Mouse (Mus musculus) erythroblast, adult 5-6 weeks (primary cell): ENCODE measurements around the gene Cdh16. TPM values are rescaled to one million over a fixed set of nuclear protein-coding genes. Genes with fewer than 3 reads are reported as not detected.
A peak's percentile ranks its signal among the peaks of the same experiment; 100 is the strongest.
"Not testable (repeated sequence)": the region's sequence is repeated elsewhere in the genome, so short reads cannot be mapped to it uniquely, and the experiment has no call there.

Experiments used
- ATAC-seq: replicated peaks from 2 replicates; pipeline ENCODE4 v1.8.0; 2016; ENCODE audit warnings: moderate number of reproducible peaks, mild to moderate bottlenecking, moderate TSS enrichment, inconsistent platforms; ENCODE audit not compliant: poor library complexity, low FRiP score, severe bottlenecking
- total RNA-seq, 2 experiments: library from RNA; stranded (forward) in 1 of 2; stranded (reverse) in 1 of 2; fragments of 150-400 nt in 1 of 2; fragments of 200-764, 138-1000 nt in 1 of 2; gene quantifications; 2 replicates each; pipeline versions ENCODE4 v1.2.3 to v1.2.4; 2015 to 2017; ENCODE audit warnings: low replicate concordance in 2 of 2

The Cdh16 gene
- total RNA-seq (2015; ENCODE audit: low replicate concordance) = not detected in 2 replicates
- not detected in 2 replicates for total RNA-seq (2017; ENCODE audit: low replicate concordance)

DNA sequence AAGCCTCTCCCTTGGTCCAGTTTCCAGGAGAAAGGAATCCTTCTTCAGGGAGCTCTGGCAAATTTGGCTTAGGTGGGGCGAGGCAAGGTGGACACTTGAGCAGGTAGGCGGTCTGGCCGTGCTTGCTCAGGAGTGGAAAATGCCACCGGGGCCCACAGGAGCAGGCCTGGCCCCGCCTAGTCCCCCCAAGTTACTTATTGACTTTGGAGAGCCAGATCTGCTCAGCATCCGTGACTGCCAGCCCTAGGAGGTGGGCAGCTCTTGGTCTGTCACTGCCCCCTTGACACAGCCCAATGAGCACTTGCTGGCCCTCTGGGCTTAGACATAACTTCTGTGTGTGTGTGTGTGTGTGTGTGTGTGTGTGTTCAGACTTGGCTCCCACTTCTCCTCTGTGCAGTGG is at the start of gene Cdh16:
Cdh16 (minus strand) TSS at position 236 of the 400 bp plus-strand sequence.
- ATAC-seq = no peak

DNA sequence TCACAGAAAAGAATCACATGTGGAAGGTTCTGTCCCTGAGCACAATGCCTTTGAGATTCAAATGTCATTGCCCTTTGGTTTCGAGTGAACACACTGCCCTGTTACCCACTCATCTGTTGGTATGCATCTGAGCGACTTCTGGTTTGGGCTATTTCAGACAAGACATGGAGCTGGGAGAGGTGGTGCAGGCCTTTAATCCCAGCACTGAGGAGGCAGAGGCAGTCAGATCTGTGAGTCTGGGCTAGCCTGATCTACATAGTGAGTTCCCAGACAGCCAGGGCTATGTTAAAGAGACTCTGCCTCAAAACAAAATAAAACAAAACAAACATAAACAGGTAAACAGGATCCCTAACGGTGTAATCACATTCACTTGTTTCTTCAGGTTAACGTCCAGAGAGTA is 31.4 kb upstream of the Cdh16 start:
- ATAC-seq = no peak

DNA sequence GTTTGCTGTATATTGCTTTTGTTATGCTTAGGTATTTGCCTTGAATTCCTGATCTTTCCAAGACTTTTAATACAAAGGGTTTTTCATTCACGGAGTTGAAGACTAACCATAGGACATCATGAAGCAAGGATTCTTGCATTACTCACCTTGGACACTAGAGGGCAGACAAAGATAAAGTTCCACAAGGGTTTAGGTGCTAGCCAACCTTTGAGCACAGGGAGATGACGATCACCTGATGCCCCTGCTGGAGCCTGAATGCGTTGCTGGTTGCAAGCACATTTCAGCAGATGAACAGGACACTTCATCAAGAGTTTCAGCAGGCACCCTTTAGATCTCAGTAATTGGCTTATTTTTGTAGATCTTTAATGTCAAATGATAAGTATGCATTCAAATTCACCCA is 30.8 kb upstream of the Cdh16 start:
- peak; percentile 87 for ATAC-seq

DNA sequence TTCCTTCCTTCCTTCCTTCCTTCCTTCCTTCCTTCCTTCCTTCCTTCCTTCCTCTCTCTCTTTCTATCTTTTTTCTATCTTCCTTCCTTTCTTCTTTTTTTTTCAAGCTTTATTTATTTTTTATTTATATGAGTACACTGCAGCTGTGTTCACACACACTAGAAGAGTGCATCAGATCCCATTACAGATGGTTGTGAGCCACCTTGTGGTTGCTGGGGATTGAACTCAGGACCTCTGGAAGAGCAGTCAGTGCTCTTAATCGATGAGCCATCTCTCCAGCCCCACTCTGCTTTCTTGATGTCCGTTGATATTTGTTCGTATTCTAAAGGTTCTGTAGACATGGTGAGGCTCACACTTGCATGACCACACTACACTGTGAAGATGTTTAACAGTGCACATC is 20.0 kb upstream of the Cdh16 start:
- ATAC-seq = not testable (repeated sequence)

DNA sequence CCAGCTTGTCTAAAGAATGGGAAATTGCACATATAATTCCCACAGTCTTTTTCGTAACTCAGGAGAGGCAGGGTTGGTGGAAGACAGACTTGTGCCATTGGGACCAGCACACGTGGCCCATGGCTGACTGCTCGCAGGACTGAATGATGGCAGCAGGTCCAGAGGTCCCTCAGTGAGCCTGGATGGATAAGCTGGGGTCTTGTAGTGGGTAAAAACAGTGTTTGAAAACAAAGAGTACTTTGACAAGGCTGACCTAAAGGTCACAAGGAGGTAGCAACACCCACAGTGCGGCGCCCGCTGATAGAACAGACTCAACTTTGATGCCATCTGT is 18.1 kb upstream of the Cdh16 start:
- no peak for ATAC-seq

DNA sequence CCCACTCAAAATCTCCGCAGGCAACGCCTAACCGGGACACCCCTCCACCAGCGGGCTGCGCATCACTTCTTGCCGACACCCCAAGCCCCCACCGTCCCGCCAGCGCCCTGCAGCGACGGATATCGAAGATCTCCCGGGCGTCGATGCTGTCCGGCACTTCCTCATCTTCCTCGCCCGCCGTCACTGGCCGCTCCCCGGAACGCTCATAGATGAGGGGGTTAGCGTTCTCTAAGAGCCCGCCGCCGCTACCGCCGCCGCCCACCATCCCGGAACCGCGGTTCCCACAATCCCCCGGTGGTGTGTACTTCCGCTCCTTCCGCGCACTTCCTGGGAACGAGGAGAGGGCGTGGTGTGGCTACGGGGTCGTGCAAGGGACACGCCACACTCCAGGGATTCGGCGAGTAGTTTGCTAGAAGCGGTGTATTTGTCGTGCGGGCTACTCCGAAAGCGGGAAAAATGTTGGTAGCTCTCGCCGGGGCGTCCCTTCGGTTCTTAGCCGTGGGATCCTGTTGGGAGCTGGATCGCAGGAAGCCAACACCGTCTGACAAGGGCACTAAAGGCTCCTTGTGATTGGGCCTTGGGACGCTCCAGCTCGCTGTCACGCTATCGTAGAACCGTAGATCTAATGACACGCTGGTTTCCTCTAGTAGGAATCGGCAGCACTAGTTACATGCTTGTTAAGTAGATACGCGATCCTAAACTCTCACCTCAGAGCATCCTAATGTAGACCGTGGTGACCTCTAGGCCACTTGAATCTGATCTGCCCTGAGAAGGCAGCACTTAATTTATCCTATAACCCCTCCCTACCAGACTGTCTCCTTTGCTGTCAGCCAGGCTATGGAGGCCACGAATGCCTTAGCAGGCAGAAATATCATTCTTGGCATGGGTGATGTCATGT is 17.5 kb upstream of the Cdh16 start, which contains the start of gene Ciao2b:
Ciao2b (minus strand) TSS at position 540 of the 898 bp plus-strand sequence.
- peak; percentile 91 for ATAC-seq

DNA sequence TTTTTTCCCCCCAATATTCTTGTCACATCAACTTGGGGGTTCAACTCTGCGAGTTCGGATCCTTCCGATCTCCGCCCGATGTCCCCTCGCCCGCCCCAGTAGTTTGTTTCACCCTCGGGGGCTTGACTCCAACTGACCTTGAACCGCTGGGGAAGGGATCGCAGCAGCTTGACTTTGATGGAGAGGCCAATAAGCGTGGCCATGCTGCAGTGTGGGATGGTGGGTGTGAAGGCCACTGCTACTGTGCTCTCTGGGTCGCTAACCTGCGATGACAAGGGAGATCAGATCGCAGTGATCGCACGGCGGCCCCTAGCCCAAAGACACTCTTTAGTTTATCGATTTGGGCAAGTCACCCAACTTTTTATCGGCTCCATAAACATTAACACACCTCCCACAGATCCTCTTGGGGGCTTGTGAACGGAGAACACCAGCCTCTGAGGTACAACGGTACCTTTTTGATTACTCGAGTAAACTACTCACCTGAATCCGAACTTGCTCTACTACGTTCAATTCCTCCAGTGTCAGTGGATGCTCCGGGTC is 16.7 kb upstream of the Cdh16 start:
- ATAC-seq = peak; percentile 22; the same call in 1 of the 2 replicates

DNA sequence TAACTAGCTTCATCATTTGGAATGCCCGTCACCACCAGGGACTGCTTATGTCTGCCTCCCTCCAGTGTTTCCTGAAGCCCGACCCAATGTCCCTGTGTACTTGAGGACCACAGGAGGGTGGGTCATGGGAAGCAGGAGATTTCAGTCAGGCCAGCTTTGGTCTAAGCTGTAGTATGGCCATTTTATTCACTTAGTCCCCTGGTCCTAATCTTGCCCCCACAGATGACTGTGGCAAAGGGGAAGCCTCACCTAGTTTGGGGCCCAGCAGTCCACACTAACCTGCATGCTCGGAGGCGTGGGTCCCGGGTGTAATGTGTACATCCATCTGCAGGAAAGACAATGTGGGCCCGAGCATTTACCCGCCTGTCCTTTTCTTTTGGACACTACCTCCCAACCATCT is 16.0 kb upstream of the Cdh16 start:
- no peak for ATAC-seq

DNA sequence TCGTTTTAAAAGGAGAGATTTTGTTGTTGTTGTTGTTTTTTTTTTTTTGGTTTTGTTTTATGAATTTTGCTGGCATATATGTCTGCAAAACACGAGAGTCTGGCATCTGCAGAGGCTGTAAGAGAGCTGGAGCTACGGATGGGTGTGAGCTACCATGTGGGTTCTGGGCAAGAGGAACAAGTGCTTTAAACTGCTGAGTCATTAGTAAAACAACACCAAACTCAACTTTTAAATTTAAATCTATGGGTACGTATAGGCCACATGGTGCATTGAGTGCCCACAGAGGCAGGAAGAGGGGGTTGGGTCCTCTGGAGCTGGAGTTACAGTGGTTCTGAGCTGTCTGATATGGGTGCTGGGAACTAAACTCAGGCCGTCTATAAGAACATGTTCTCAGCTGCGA is 13.8 kb upstream of the Cdh16 start:
- ATAC-seq = no peak

DNA sequence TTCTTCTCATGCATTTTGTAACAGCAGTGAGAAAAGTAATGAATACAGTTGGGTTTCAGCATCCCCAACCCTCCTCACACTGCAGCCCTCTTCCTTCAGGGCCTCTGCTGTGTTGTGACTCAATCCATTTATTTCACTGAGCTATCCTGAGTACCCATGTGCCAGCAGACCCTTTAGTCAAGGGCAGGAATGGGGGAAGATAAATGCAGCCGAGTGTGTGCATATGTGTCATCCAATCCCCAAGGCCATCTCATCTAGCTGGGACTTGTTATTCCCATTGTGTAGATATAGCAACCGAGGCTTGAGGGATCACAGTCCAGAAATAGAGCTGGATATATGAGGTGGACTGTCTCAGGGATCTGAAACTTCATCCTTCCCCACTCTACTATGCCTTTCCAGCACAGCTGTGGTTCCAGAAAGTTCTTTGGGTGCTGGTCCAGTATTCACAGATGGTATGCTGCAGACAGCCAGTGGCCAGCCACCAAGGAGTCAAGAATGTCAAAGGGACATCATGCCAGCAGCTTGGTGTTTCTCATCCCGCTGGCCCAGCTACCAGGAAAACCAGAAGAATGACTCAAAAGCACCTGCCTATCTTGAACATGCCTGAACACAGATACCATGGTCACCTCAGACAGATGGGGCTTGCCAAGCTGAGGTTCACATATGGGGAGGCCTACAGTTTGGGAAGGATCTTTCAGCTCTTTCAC is 11.0 kb upstream of the Cdh16 start:
- ATAC-seq = no peak

DNA sequence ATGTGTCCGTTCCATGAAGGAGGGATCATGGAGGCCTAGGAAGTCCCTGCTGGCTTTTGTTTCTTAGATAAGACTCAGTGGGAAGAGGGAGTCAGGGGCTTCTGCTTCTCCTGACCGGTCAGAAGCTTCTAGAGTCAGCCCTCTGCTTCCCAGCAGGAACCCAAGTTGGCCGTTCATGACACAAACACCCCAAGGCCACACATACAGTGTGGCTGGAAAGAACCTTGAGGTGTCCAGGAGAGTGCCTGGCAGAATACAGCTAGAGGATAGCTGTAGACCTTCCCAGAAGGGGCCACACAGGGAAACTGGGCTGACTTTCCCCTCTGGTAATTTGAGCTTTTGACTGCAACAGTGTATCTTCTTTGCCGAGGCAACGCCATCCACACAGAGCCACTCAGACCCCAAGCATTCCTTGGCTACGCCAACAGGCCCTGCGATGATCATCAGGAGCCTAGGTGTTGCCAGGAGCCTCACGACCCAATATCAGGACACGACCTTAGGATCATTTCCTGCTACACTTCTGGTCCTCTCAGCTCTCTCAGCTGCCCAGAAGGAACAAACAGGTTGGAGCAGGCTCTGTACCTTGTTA is 9.1 kb upstream of the Cdh16 start:
- no peak for ATAC-seq

DNA sequence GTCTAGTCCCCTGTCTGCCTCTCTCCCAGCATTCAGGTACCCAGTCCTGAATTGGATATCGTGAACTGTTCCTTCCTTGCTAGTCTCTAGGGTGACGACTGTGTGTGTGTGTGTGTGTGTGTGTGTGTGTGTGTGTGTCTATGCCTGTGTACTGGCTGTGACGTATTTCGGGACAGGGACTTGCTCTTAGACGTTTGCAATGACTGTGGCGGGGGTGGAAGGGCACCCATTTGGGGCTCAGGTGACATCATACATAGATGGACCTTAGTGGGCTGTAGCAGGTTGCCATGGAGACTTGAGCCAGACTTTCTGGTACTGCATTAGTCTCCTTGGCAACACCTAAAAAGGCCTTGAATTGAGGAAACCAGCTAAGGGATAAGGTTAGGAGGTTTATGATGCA is 8.3 kb upstream of the Cdh16 start:
- no peak for ATAC-seq

DNA sequence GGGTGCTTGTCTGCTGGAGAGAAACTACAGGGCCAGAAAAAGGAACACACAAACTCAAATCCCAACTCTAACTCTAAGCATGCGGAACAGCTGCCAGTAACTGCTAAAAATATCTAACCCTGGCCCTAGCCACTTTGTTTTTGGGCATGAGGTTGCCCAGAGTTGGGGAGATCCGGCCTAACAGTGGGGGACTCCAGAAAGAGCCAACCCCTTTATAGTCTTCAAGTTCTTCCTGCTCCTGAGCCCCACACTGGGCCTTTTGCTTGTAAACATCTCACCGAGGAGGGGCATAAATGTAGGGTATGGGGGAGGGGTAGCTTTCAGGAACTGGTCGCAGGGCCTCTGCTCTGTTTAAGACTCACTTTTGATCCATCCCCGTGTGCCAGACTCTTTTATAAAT is 7.8 kb upstream of the Cdh16 start:
- no peak for ATAC-seq

DNA sequence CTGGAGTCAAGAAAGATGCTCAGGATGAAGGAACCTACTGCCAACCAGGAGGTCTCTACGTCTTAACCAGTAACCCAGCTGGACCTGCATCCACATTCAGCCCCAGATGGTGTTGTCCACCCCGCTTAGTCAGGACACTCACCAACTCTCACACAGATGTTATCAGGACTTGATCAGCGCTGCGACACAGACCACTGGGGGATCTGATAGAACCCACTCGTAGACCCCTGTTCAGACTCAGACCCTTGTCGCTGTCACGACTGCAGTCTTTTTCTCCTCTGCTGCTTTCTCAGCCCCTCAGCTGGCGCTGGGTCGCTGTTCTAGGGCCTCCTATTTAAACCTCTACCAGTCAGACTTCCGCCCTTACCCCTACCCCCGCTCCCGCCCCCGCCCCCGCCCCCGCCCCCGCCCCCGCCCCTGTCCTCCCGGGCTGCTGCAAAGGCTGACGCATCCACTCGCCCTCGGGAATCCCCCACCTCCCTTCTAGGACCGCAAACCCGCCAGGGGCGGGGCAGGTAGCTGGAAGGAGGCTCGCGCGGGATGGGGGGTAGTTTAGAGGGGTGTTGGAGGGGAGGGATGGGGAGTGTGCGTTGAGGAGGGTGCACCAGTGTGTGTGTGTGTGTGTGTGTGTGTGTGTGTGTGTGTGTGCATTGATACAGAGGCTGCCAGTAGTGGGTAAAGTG is 6.9 kb upstream of the Cdh16 start, which contains the start of gene Rrad:
Rrad (minus strand) TSS at position 347 of the 683 bp plus-strand sequence.
- no peak for ATAC-seq

DNA sequence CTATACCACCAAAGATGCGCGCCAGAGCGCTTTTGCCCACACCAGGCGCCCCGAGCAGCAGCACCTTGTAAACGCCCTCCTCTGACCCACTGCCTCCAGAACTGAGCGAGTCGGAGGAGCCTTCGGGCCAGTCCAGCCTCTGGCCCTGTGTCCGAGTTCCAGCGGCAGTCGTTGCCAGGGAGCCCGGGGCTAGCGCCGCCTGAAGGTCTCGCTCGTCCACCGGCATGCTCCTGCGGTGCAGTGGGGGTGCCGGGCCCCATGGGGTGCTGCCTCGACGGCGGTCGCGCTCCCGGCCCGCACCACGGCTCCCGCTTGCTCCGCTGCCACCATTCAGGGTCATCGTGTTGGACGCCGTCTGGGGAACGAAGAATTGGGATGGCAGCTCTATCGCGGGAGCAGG is 6.4 kb upstream of the Cdh16 start:
- ATAC-seq = no peak

DNA sequence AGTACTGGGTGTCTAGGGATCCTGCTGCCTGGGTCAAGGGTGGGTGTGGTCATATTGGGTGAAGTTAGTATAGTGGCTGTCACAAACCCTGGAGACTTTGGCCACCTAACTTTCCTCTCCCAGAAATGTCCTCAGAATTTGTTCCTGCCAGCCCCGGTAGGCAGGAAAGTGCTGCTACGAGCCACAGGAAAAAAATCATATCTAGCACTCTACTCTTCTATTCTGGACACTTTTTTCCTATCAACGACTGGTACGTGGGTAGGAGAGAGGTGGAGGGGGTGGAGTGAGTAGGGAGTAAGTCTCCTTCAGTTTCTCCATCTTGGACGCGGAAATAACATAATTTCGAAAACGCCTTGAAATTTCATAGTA is 5.9 kb upstream of the Cdh16 start:
- no peak for ATAC-seq

DNA sequence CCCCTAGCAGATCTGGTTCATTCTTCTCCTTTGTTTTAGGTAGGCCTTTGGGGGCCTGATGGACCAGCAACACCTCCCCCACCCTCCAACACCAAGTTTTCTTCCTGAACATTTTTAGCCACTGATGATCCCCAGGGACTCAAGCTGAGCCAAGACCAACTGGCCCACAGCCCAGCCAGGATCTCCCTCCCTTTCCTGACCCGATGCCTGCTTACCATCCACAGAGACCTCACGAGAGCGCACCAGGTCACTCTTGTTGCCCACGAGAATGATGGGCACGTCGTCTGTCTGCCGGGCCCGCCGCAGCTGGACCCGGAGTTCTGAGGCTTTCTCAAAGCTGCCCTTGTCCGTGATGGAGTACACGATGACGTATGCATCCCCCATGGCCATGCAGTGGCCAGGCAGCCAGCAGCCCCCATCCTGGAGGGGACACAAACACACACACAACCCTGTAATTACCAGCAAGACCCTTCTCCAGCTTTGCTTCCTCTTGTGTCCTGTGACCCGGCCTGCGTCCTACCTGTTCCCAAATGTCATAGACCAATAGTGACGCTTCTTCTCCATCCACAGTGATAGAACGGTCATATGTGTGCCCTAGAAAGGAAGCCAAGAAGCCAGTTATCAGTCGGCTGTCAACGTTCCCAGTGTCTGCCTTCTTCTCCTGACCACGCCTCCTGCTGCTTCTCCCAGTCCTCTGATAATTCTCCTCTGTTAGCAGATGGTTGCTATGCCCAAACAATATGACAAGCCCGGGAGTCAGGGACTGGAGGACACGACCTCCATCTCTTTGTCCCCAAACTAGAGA is 5.3 kb upstream of the Cdh16 start:
- no peak for ATAC-seq

DNA sequence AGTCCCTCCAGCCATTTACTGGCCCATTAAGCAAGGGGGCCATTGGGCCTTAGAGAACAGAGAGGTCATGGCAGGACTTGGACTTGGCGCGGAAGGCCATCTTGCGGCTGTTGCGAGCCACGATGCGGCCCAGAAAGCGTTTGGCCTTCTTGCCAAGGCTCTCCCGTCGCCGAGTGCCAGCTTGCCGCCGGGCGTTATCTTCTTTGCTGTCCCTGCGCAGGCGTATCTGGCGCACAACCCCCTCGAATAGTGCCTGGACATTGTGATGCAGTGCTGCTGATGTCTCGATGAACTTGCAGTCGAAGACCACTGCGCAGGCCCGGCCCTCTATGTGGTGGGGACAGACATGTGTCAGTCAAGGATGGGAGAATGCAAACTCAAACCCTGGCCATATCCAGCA is 4.2 kb upstream of the Cdh16 start:
- ATAC-seq = no peak

DNA sequence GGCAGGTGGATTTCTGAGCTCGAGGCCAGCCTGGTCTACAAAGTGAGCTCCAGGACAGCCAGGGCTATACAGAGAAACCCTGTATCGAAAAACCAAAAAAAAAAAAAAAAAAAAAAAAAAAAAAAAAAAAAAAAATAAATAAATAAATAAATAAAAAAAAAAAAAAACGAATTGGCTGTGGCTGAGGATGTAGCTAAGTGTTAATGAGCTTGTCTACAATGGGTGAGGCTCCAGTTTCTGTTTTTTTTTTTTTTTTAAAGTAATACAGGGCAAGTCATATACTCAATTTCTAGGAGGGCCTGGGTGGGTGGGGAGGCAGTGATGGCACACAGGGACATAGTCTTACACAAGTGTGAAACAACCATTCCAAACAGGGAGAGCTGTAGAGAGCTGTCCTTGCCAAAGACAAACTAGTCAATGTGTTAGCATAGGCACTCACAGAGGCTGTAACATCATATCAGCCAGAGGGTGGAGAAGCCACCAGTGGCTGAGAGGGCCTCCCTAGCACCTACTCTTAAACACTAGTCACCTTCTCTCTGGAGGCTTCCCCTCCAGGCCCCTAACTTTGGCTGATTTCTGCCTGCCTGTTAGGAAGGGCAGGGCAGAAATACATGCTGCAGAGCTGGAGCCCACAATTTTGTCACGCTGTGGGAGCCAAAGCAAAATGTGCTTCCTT is 3.0 kb upstream of the Cdh16 start:
- ATAC-seq = no peak
